Mouse (Mus musculus) brain, embryonic 14.5 days (tissue): ENCODE data around the gene Hist1h4h.

Experiments used
- CTCF ChIP-seq: fragments of 200-500 bp; IDR thresholded peaks from 2 replicates; pipeline ENCODE4 v1.5.1; 2012; ENCODE audit warnings: inconsistent platforms, mild to moderate bottlenecking, moderate library complexity, borderline replicate concordance; ENCODE audit not compliant: insufficient read depth, insufficient read length; ENCODE audit errors: extremely low read depth
- POLR2A ChIP-seq: fragments of 200-500 bp; IDR thresholded peaks from 2 replicates; pipeline ENCODE4 v1.6.1; 2012; ENCODE audit warnings: mild to moderate bottlenecking, inconsistent platforms, borderline replicate concordance; ENCODE audit not compliant: poor library complexity, insufficient read depth, insufficient read length, severe bottlenecking; ENCODE audit errors: extremely low read depth

DNA sequence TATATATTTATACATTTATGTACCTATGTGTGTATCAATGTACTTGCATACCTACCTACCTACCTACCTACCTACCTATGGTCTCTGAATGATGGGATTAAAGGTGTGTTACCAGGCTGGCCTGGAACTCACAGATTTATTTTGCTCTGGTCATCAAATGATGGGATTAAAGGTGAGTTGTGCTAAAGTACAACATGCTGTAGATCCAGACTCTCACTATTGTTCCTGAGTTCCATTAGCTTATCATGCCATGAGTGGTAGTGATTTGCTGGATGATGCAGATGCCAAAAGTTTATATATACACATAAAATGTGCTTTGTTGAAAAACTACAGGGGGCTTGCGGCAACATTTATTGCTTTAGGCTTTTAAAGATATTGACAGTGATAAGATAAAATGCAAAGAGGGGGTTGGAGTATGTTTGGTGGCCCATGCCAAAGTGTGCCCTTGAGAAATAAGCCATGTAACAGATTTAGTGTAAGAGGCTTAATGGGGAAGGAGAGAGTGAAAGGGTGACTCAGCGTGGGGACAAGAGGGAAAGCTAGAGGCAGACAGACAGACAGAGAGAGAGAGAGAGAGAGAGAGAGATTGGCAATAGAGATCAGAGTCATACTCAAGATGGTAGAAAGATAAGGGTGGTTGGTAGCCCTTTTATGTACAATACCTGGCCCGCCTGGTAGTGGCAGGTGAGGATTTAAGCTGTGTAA lies 6.3 kb downstream of the Hist1h4h start:
- TF ChIP-seq CTCF (no peak), POLR2A (no peak)
